ENCODE assay signal across 27 mouse cellular contexts in the genomic region with DNA sequence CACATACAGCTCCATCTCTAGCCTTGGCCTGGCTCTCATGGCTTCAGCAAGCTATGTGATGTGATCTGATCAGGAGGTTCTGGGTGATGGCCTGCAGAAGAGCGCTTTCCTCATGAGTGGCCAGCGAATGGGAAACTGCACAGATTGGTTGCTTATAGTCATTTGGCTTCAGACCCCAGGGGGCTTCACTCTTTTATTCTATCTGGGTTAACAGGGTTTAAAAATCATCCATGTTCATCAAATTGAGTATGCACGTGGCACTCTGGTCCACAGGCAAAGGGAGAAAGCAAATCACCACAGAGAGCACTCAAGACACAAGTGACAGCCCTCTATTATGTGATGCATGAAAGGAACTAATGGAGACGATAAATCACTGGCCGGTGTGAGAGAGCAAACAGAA. TPM values are rescaled to one million over a fixed set of nuclear protein-coding genes. Genes with fewer than 3 reads are reported as not detected.
DNase-seq lines count a peak whose midpoint lies in the region; ATAC-seq and TF ChIP-seq lines count a peak whose summit lies in the region.
"Had no signal": no experiment of that assay in that cellular context is flagged by ENCODE, and none has a peak within 500 bp of the region (broad histone marks: within the 10 kb centered on the region; RNA-seq: fewer than 3 reads in every experiment).

No protein-coding gene starts in this region.

- H3K27me3 ChIP-seq in hindbrain, postnatal 0 days (ENCODE audit: insufficient read depth, low read length): no peaks in the 10 kb centered on the region
- no peaks in the 10 kb centered on the region for H3K27me3 ChIP-seq in hindbrain, embryonic 16.5 days (replicated peaks; ENCODE audit: control insufficient read depth, insufficient read depth, low read length)
- H3K27me3 ChIP-seq in neural tube, embryonic 14.5 days (ENCODE audit: control insufficient read depth, insufficient read depth, low read length): no peaks in the 10 kb centered on the region
- H3K27me3 ChIP-seq: forebrain, embryonic 13.5 days had no signal

- intact Hi-C loops in gastrocnemius, postnatal 36 days (cut with DNase I): no loop called here

- no peak overlapping the region for H3K4me3 ChIP-seq in hindbrain, postnatal 0 days (ENCODE audit: low read length)
- H3K4me3 ChIP-seq in hindbrain, embryonic 16.5 days (ENCODE audit: low read length): no peak overlapping the region
- H3K4me3 ChIP-seq in neural tube, embryonic 14.5 days (ENCODE audit: low read depth, low read length): no peak overlapping the region
- H3K4me3 ChIP-seq: forebrain, embryonic 10.5 days; forebrain, embryonic 13.5 days had no signal

- DNase-seq in hindbrain, postnatal 0 days (ENCODE audit: low spot score): no peak
- peak; percentile 30 for DNase-seq in mesoderm, embryonic 11.5 days (ENCODE audit: low read depth, low spot score)
- no peak for DNase-seq in gastrocnemius, postnatal 36 days
- DNase-seq in adrenal gland, postnatal 10 days: no peak
- DNase-seq: adrenal gland, adult 2 months; adrenal gland, postnatal 25 days; cerebellum, adult 11-12 months; cerebellum, adult 9-10 months; cerebellum, postnatal 14 days; gastrocnemius, postnatal 10 days had no signal

- no peaks in the 10 kb centered on the region for H3K9me3 ChIP-seq in hindbrain, postnatal 0 days (ENCODE audit: low read length)
- H3K9me3 ChIP-seq in hindbrain, embryonic 16.5 days (ENCODE audit: control insufficient read depth, low read length): no peaks in the 10 kb centered on the region
- no peaks in the 10 kb centered on the region for H3K9me3 ChIP-seq in neural tube, embryonic 14.5 days (ENCODE audit: control insufficient read depth, low read length)
- H3K9me3 ChIP-seq: forebrain, embryonic 13.5 days had no signal

- no peak overlapping the region for H3K4me2 ChIP-seq in hindbrain, postnatal 0 days (ENCODE audit: low read depth, low read length)
- H3K4me2 ChIP-seq in hindbrain, embryonic 16.5 days (ENCODE audit: low read length): no peak overlapping the region
- H3K4me2 ChIP-seq in neural tube, embryonic 14.5 days (ENCODE audit: low read depth, low read length): no peak overlapping the region
- H3K4me2 ChIP-seq: forebrain, embryonic 13.5 days; heart, embryonic 11.5 days had no signal

- no peak overlapping the region for H3K27ac ChIP-seq in hindbrain, postnatal 0 days
- no peak overlapping the region for H3K27ac ChIP-seq in hindbrain, embryonic 16.5 days (ENCODE audit: low read depth, low read length)
- peak overlapping the region; percentile 10; the same call in 1 of the 2 replicates for H3K27ac ChIP-seq in neural tube, embryonic 14.5 days (ENCODE audit: low read depth, low read length)
- H3K27ac ChIP-seq: forebrain, embryonic 10.5 days; forebrain, embryonic 13.5 days had no signal

- WGBS in hindbrain, postnatal 0 days: 52% methylated on average over 5 of the region's 5 CpGs
- 62% methylated on average over 5 of the region's 5 CpGs for WGBS in hindbrain, embryonic 16.5 days
- 50% methylated on average over 5 of the region's 5 CpGs for WGBS in neural tube, embryonic 14.5 days

- ATAC-seq in hindbrain, postnatal 0 days: 0 out of 2 replicates have a peak, but pooled peaks have one; percentile 11
- ATAC-seq in hindbrain, embryonic 16.5 days: no peak
- ATAC-seq in neural tube, embryonic 14.5 days (ENCODE audit: low read depth): no peak
- ATAC-seq: CD4-positive, CD25-positive, alpha-beta regulatory T cell, adult 4 months; forebrain, embryonic 13.5 days; forebrain, embryonic 16.5 days had no signal

- TF ChIP-seq CTCF in hindbrain, postnatal 0 days (IDR thresholded peaks at IDR 0.05; ENCODE audit: low read depth): no peak

- no peaks in the 10 kb centered on the region for H3K4me1 ChIP-seq in hindbrain, postnatal 0 days (ENCODE audit: insufficient read depth, low read length)
- no peaks in the 10 kb centered on the region for H3K4me1 ChIP-seq in hindbrain, embryonic 16.5 days (ENCODE audit: control insufficient read depth, insufficient read depth, low read depth, low read length)
- no peaks in the 10 kb centered on the region; the same call in 1 of the 2 replicates for H3K4me1 ChIP-seq in neural tube, embryonic 14.5 days (ENCODE audit: control insufficient read depth, insufficient read depth, low read length)
- H3K4me1 ChIP-seq: forebrain, embryonic 10.5 days had no signal

- no peaks in the 10 kb centered on the region; the same call in 1 of the 2 replicates for H3K36me3 ChIP-seq in hindbrain, postnatal 0 days (ENCODE audit: insufficient read depth, low read length)
- peaks cover 23% of the 10 kb centered on the region for H3K36me3 ChIP-seq in hindbrain, embryonic 16.5 days (ENCODE audit: control insufficient read depth, insufficient read depth, low read length)
- H3K36me3 ChIP-seq in neural tube, embryonic 14.5 days (ENCODE audit: control insufficient read depth, insufficient read depth, low read length): peaks cover 27% of the 10 kb centered on the region; the same call in 1 of the 2 replicates

- no peak overlapping the region for H3K9ac ChIP-seq in hindbrain, postnatal 0 days (replicated peaks; ENCODE audit: low read length)
- no peak overlapping the region for H3K9ac ChIP-seq in hindbrain, embryonic 16.5 days (ENCODE audit: low read depth, low read length)
- H3K9ac ChIP-seq in neural tube, embryonic 14.5 days (replicated peaks; ENCODE audit: low read depth, low read length): no peak overlapping the region
- H3K9ac ChIP-seq: forebrain, embryonic 13.5 days had no signal

RNA-seq across cellular contexts. Expression of gene Tagln3, which starts 11.1 kb away (rescaled TPM):
- total RNA-seq in hindbrain, postnatal 0 days (2014; rRNA removed): 190 and 198 TPM in 2 replicates
- 302 and 317 TPM in 2 replicates for polyA plus RNA-seq in hindbrain, postnatal 0 days (2015; fragmentation: Nextera tagmentation; extraction: Ambion mirVana)
- 428 and 438 TPM in 2 replicates for polyA plus RNA-seq in hindbrain, embryonic 16.5 days (2015; fragmentation: Nextera tagmentation; extraction: Ambion mirVana)
- 610 and 624 TPM in 2 replicates for polyA plus RNA-seq in neural tube, embryonic 14.5 days (2014; fragmentation: Nextera tagmentation; extraction: Ambion mirVana)
- total RNA-seq in gastrocnemius, postnatal 36 days (2021): under 1 TPM; 0.20 to 0.42 TPM
- 10 to 100 TPM in 1 of 2 experiments, 1 to 10 TPM in 1; 7.1 to 12.1 TPM for total RNA-seq in adrenal gland, postnatal 10 days (2021)
- total RNA-seq: hematopoietic stem cell, adult 5-6 weeks; MEL had no signal
- polyA plus RNA-seq: CD4-positive, CD25-positive, alpha-beta regulatory T cell, adult 4 months had no signal

RNA-seq across cellular contexts. Expression of gene Tmprss7, which starts 19.8 kb away (rescaled TPM):
- total RNA-seq in hindbrain, postnatal 0 days (2014; rRNA removed): 0.58 and 0.73 TPM in 2 replicates
- 0.55 and 0.59 TPM in 2 replicates for polyA plus RNA-seq in hindbrain, postnatal 0 days (2015; fragmentation: Nextera tagmentation; extraction: Ambion mirVana)
- 0.50 and 0.87 TPM in 2 replicates for polyA plus RNA-seq in hindbrain, embryonic 16.5 days (2015; fragmentation: Nextera tagmentation; extraction: Ambion mirVana)
- 0.63 and 0.68 TPM in 2 replicates for polyA plus RNA-seq in neural tube, embryonic 14.5 days (2014; fragmentation: Nextera tagmentation; extraction: Ambion mirVana)
- total RNA-seq in gastrocnemius, postnatal 36 days (2021): not detected
- under 1 TPM; 0.30 to 0.82 TPM for total RNA-seq in adrenal gland, postnatal 10 days (2021)
- total RNA-seq: gastrocnemius, adult 18-20 months; gastrocnemius, postnatal 10 days; gastrocnemius, postnatal 4 days; heart, adult 8-10 months; heart, postnatal 25 days had no signal
- polyA plus RNA-seq: C2C12; CD4-positive, CD25-positive, alpha-beta regulatory T cell, adult 4 months; embryonic facial prominence, embryonic 14.5 days; heart, embryonic 14.5 days; heart, postnatal 0 days had no signal

RNA-seq across cellular contexts. Expression of gene Abhd10, which starts 29.5 kb away (rescaled TPM):
- 19.0 and 21.7 TPM in 2 replicates for total RNA-seq in hindbrain, postnatal 0 days (2014; rRNA removed)
- 34.4 and 36.2 TPM in 2 replicates for polyA plus RNA-seq in hindbrain, postnatal 0 days (2015; fragmentation: Nextera tagmentation; extraction: Ambion mirVana)
- polyA plus RNA-seq in hindbrain, embryonic 16.5 days (2015; fragmentation: Nextera tagmentation; extraction: Ambion mirVana): 39.3 and 39.5 TPM in 2 replicates
- polyA plus RNA-seq in neural tube, embryonic 14.5 days (2014; fragmentation: Nextera tagmentation; extraction: Ambion mirVana): 39.5 and 40.7 TPM in 2 replicates
- total RNA-seq in gastrocnemius, postnatal 36 days (2021): 10 to 100 TPM in 1 of 2 experiments, 1 to 10 TPM in 1; 9.2 to 10.2 TPM
- 10 to 100 TPM; 23.0 to 26.4 TPM for total RNA-seq in adrenal gland, postnatal 10 days (2021)

RNA-seq across cellular contexts. Expression of gene BC016579, which starts 59.4 kb away (rescaled TPM):
- total RNA-seq in hindbrain, postnatal 0 days (2014; rRNA removed): not detected in 2 replicates
- not detected in 2 replicates for polyA plus RNA-seq in hindbrain, postnatal 0 days (2015; fragmentation: Nextera tagmentation; extraction: Ambion mirVana)
- not detected in 2 replicates for polyA plus RNA-seq in hindbrain, embryonic 16.5 days (2015; fragmentation: Nextera tagmentation; extraction: Ambion mirVana)
- 0.12 TPM in 1 of 2 replicates, not detected in the other for polyA plus RNA-seq in neural tube, embryonic 14.5 days (2014; fragmentation: Nextera tagmentation; extraction: Ambion mirVana)
- total RNA-seq in gastrocnemius, postnatal 36 days (2021): not detected
- under 1 TPM; 0.18 to 0.48 TPM for total RNA-seq in adrenal gland, postnatal 10 days (2021)
- total RNA-seq: gastrocnemius, adult 18-20 months; gastrocnemius, postnatal 10 days; gastrocnemius, postnatal 4 days; heart, adult 8-10 months; heart, postnatal 25 days; MEL had no signal
- polyA plus RNA-seq: adrenal gland, adult 2 months; C2C12; embryonic facial prominence, embryonic 14.5 days; forebrain, embryonic 13.5 days; forebrain, embryonic 16.5 days; heart, embryonic 14.5 days; heart, postnatal 0 days had no signal

Comparison
In these comparisons a context has a peak if more than half of its experiments do, and no peak if none do; other contexts are left out.
1. RNA of gene Tagln3, which starts 11.1 kb away (total RNA-seq): 190 to 198 TPM in hindbrain, postnatal 0 days; 7.1 to 12.1 TPM in adrenal gland, postnatal 10 days and 0.20 to 0.42 TPM in gastrocnemius, postnatal 36 days; every median in the first group is over 10 times any median in the second.